ENCODE assay signal across 8 mouse cellular contexts in genomic region chr2:71655504-71656390, GRCm38 (mm10).
DNase-seq lines count a peak whose midpoint lies in the region; ATAC-seq and TF ChIP-seq lines count a peak whose summit lies in the region.

No protein-coding gene starts in this region.

- TF ChIP-seq POLR2A in ES-Bruce4 (IDR thresholded peaks at IDR 0.05; ENCODE audit: insufficient read depth, low read length): no peak

- peak; percentile 93 for TF ChIP-seq EP300 in ES-Bruce4 (IDR thresholded peaks at IDR 0.05; ENCODE audit: insufficient read depth, low read depth, low read length)

- peaks cover 37% of the 10 kb centered on the region for H3K4me1 ChIP-seq in heart, embryonic 10.5 days
- H3K4me1 ChIP-seq in ES-Bruce4 (ENCODE audit: control insufficient read depth, insufficient read depth, low read length): peaks cover 4% of the 10 kb centered on the region
- peaks cover 28% of the 10 kb centered on the region for H3K4me1 ChIP-seq in hindbrain, embryonic 12.5 days

- peak overlapping the region; percentile 89 for H3K27ac ChIP-seq in heart, embryonic 10.5 days
- H3K27ac ChIP-seq in ES-Bruce4 (ENCODE audit: insufficient read depth, low read length): peak overlapping the region; percentile 98
- H3K27ac ChIP-seq in hindbrain, embryonic 12.5 days: peak overlapping the region; percentile 76

- peak overlapping the region; percentile 61 for H3K4me2 ChIP-seq in hindbrain, embryonic 12.5 days (replicated peaks)

- H3K4me3 ChIP-seq in heart, embryonic 10.5 days: peak overlapping the region; percentile 53
- H3K4me3 ChIP-seq in ES-Bruce4 (ENCODE audit: low read depth, low read length): peak overlapping the region; percentile 56
- H3K4me3 ChIP-seq in hindbrain, embryonic 12.5 days: peak overlapping the region; percentile 30

- no peaks in the 10 kb centered on the region for H3K9me3 ChIP-seq in heart, embryonic 10.5 days
- H3K9me3 ChIP-seq in ES-Bruce4 (replicated peaks; ENCODE audit: control insufficient read depth, insufficient read depth, low read length, poor library complexity, severe bottlenecking): no peaks in the 10 kb centered on the region
- H3K9me3 ChIP-seq in hindbrain, embryonic 12.5 days (replicated peaks): no peaks in the 10 kb centered on the region

- DNase-seq in heart, embryonic 10.5 days (ENCODE audit: low spot score): peak; percentile 86
- no peak for DNase-seq in heart, adult 8-10 months (ENCODE audit: low spot score)
- DNase-seq in embryo, embryonic 9.5 days (ENCODE audit: extremely low spot score): peak; percentile 93
- peak; percentile 28 for DNase-seq in thymus, postnatal 14 days
- no peak for DNase-seq in cerebellum, adult 11 months

- peak overlapping the region; percentile 41; the same call in 1 of the 2 replicates for H3K9ac ChIP-seq in ES-Bruce4 (ENCODE audit: low read depth, poor library complexity, severe bottlenecking)
- peak overlapping the region; percentile 57 for H3K9ac ChIP-seq in hindbrain, embryonic 12.5 days

- no peaks in the 10 kb centered on the region for H3K27me3 ChIP-seq in heart, embryonic 10.5 days (ENCODE audit: insufficient read depth, poor library complexity, severe bottlenecking)
- H3K27me3 ChIP-seq in ES-Bruce4 (ENCODE audit: control insufficient read depth, insufficient read depth, low read length, poor library complexity, severe bottlenecking): no peaks in the 10 kb centered on the region
- no peaks in the 10 kb centered on the region for H3K27me3 ChIP-seq in hindbrain, embryonic 12.5 days

- no peaks in the 10 kb centered on the region for H3K36me3 ChIP-seq in heart, embryonic 10.5 days
- no peaks in the 10 kb centered on the region for H3K36me3 ChIP-seq in ES-Bruce4 (ENCODE audit: control insufficient read depth, insufficient read depth, low read length, poor library complexity, severe bottlenecking)
- H3K36me3 ChIP-seq in hindbrain, embryonic 12.5 days: no peaks in the 10 kb centered on the region

- TF ChIP-seq CTCF in ES-Bruce4 (IDR thresholded peaks at IDR 0.05; ENCODE audit: low read depth, low read length): no peak

- ATAC-seq in hindbrain, embryonic 12.5 days (ENCODE audit: low FRiP score): peak; percentile 76
- peak; percentile 60 for ATAC-seq in megakaryocyte-erythroid progenitor cell, adult 5-6 weeks (replicated peaks; ENCODE audit: low FRiP score, low TSS enrichment, poor library complexity, severe bottlenecking)

- WGBS in heart, embryonic 10.5 days: 1% methylated on average over 19 of the region's 19 CpGs
- WGBS in hindbrain, embryonic 12.5 days: under 1% methylated on average over 19 of the region's 19 CpGs

Comparison
In these comparisons a context has a peak if more than half of its experiments do, and no peak if none do; other contexts are left out.
1. DNase-seq: peak in heart, embryonic 10.5 days (single experiment), embryo, embryonic 9.5 days (single experiment) and thymus, postnatal 14 days (single experiment); none in heart, adult 8-10 months (single experiment) and cerebellum, adult 11 months (single experiment).
2. Peak in every context shown above with its lines, with median percentiles within 50 percentile points of each other: H3K27ac ChIP-seq and H3K4me3 ChIP-seq.